Mouse (Mus musculus): ENCODE measurements around the gene Agbl4.

The Agbl4 gene

DNA sequence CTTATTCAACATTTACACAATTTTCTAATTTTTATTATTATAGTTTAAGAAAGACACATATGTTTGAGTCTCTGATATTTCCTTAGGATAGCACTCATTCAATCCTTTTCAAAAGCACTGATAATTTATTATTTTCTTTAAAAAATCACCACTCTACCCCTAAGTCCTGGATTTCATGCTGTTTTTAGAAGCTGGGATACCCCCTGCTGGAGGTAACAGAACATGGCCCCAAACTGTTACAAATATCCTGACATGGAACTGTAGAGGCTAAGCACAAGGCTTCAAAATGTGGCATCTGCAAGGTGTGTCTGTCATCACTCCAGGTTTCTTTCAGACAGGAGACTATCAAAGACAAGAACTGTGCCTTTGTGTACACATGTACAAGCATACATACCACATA lies 859.5 kb downstream of the Agbl4 start:
- no peak for DNase-seq (ENCODE audit: low read depth, low spot score)

DNA sequence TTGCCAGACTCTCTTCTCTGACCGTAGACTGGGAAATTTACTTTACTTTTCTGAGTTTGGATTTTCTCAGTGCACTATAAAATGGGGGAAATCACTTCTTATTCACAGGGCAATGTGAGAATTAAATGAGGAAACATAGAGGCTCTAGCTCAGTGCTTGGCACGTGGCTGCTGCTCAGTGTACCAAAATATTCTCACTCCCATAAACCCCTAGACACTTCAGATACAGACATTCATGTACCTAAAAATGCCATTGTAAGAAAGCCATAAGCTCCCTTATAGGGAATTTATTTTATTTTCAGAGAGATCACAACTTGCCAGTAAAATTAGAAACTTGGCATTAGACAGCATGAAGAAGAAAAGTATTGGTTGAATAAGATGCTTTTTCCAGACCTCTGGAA lies 883.5 kb downstream of the Agbl4 start:
- no peak for DNase-seq (ENCODE audit: low read depth, low spot score)

DNA sequence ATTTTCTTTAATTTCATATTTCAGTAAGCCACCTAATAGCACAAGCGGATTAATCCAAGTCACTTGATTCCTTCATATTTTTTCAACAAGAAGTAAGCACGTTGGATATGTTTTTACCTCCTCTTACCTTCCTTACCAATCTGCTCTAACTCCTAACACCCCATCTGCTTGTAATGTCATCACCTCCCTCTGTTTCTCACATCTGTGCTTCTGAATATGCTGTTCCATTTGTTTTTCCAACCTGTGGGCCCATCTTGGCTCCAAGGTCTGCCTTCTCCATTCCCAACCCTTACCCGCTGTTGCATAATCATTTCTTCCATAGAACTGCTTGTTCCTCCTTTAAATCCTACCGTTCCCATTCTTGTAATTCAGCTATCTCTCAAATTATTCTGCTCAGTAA lies 884.4 kb downstream of the Agbl4 start:
- DNase-seq (ENCODE audit: low read depth, low spot score), result no peak

DNA sequence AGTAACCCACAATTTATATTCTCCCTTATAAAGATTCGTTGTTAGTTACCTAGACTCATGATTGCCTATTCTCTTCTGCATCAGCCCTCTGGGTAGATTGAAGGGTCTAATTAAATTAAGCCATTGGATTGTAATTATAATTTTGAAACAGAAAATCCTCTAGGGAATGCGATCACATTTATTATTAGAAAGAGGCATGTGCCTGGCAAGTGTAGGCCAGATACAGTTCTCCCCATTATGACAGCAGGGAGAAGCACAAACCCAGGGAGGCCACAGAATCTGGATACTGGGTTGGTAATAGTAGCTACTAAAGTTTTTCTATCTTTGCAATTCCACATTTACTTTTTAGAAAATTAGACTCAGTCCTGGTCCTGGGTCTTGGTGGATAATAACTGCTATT lies 887.2 kb downstream of the Agbl4 start:
- DNase-seq (ENCODE audit: low read depth, low spot score), result no peak

DNA sequence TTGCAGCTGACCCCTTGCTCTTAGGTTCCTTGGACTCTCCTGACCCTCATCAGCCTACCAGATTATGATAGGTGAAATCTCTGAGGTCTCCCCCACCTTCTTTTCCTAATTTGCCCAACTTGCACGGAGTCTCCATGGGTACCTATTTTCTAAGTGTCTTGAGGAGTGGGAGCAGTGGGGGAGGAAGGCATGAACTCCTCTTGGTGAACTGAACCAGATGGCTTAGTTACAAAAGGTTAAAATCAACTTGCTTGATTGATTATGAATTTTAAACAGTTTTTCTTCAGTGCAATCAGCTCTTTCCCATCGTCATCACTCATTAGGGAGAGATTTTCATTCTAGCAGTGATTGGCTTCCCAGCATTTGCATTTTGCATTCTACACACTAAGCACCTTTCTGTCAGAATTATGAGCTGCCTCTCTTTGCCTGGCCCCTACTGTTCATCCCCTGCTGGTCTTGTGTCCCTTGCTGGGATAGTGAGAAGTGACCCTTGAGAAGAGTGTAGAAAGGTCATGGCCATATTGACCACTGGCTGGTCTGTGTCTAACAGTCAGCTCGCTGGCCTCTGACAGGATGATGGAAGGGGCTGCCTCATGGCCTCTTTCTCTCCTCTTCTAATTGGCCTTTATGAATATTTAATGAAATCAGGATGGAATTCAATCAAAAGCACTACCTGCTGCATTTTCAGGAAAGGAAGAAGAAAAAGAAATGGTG lies 897.2 kb downstream of the Agbl4 start:
- no peak for DNase-seq (ENCODE audit: low read depth, low spot score)

DNA sequence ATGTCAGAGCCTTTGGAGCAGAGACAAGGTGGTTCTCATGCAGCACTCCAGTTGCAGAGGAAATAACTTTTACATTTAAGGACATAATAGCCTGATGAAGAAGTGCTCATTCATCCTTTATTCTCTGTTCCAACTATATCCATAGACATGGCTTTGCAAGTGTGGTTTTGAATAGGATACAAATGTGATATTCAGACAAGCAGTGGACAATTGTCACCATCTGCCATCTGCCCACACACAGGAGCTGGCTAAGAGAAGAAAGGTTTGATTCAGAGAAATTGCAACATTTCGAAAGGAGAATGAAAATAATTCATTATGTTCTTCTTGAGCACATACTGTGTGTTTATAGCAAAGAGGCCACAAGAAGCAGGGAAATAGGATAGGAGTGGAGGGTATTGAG lies 909.1 kb downstream of the Agbl4 start:
- no peak for DNase-seq (ENCODE audit: low read depth, low spot score)

DNA sequence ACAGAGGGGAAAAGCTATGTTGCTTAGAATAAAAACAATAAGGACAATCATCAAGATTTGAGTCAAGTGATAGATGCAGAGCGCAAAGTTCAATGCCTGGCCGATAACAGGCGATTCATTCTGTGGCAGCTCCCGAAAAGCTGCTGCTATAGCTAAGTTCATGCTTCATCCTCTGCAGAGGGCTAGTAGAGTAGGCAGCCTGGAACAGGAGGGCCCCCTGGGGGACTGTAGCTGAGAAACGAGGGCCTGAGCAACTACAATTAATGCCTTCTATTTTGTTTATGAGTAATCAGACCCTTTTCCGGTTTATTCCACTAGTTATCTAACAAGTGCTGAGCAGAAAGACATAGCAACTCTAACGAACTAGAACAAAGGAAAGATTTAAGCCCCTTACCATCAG lies 909.7 kb downstream of the Agbl4 start:
- no peak for DNase-seq (ENCODE audit: low read depth, low spot score)

DNA sequence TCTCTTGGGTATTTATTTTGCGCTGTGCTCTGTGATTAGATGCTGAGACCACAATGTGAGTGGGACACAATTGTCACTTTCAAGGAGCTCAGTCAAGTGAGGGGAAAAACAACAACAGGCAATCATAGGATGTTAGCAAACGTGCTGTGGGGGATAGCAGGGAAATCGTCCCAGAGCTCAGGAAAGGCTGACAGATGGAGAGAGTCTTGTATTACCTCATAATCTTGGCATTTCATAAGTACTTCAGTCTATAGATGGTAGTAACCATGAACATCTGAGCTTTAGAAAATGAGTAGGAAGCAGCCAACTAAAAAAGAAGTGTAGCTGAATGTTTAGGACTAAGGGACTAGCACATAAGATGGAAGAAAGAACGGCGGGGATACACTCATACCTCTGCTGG lies 910.2 kb downstream of the Agbl4 start:
- DNase-seq (ENCODE audit: low read depth, low spot score), result no peak

DNA sequence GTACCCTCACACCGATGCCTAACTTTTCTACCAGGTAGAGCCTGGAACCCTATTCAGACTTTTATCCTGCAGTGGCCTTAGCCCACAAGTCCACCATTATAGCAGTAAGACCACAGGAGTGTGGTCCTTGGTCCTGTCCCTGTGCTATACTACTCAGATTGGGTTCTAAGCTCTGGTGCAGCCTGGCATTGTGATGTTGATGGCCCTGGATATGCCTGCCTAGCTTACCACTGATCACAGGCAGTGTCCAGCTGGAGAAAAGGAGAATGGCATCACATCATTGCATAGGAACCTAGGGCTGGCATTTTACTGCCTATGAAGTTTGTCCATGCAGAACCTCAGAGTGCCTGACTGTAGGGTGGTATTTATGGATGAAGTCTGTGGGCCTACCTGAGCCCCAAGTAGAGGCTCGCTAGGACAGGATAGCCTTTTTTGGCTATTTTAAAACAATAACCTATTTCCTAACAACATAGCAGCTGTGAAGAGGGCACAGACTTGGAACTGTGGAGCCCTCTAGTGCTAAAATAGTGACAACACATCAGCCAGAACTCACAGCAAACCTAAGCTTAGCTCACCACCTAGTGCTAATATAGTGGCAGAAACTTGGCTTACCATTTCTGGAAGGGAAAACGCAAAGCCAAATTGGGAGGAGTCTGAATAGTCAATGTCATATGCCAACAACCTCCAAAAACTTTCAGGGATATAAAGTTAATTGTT lies 911.3 kb downstream of the Agbl4 start:
- DNase-seq (ENCODE audit: low read depth, low spot score), result peak; percentile 5

DNA sequence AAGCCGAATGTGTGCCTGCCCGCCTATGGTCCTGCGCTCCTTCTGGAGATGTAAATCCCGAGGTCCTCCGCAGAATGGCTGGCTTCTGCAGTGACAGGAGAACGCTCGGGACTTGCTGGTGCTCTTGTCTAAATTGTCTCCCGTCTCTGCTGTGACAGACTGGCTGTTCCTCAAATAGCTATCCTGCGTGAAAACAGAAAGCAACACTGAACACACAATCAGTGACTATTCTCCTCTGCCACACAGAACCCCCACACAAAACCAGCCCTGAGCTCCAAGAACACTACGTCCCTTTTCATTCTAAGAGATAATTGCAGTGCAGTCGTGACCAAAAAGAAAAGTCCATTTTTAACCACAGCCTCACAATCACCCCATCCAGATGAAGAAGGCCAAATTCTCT lies 929.6 kb downstream of the Agbl4 start:
- no peak for DNase-seq (ENCODE audit: low read depth, low spot score)

DNA sequence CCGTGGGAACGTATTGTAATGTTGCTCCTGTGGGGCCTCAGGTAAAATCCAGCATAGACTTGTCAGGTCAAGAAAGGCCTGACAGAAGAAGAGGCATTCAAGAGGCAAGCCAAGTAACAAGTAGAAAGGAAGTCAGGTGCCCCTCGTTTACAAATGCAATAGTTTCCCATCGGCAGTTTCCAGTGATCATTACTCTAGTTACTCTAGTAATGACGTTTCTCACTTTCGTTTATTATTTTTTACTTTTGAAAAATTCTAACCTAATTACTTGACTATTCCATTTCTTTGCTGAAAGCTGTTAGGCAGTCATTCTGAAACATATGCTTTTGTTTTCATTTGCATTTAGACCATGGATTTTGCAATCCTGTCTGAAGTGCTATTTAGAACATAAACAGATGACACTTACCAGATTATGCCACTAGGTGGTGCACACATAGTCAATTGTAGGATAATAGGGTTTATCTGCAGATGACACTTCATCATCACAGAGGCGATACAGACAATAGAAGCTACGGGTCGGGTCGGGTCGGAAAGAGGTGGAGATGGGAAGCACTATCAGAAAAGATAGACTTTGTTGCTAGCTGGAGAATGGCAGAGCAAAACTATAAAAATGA lies 930.4 kb downstream of the Agbl4 start:
- peak; percentile 8 for DNase-seq (ENCODE audit: low read depth, low spot score)

DNA sequence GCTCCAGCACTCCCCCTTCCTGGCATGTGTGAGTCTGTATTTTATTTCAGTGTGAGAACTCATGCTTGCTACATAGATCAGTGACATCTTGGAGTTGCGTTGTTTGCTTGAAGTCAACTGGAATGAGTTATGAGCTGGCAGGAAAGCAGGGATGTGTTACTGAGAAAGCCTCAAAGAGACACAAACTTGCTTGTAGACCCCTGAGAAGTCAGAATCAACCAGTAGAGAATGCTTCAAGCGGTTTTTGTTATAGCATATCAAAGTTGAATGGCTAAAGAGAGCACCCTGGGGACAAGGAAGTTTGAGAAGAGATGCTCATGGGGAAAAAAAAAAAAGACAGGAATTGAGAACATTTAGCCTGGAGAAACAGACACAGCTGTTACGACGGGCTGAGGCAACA lies 932.0 kb downstream of the Agbl4 start:
- no peak for DNase-seq (ENCODE audit: low read depth, low spot score)

DNA sequence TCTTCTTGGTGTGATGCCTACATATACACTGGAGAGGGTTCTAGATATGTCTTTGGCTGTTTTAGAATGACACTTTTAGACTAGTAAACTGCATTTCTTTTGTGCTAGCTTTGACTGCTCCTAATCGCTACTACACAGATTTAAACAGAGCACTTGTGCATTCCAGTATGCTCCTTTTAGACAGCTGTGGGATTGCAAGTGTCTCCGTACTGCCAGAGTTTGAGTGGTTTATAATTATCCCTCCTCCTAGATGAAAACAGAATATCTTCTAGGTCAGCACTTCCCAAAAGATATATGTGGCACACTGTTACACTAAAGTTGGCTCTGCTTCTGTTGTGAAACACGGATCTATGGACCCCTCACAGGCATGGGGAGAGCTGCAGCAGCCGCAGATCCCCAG lies 935.4 kb downstream of the Agbl4 start:
- DNase-seq (ENCODE audit: low read depth, low spot score), result no peak

DNA sequence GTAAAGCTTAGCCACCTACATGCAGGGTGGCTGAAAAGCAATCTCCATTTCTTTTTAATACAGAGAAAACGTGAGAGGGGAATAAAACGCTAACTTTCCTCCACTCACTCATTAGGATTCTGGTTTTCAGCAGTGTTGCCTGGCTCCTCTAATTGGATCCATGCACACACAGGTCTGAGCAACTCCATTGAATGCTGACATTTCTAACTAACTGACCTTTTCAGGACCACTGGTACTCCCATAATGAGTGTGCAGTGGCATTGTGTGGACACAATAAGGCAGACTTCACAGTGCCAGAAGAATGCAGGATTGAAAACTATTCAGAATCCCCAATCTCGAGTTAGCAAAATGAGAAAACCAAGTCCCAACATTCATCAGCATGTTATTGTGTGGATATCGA lies 952.5 kb downstream of the Agbl4 start:
- DNase-seq (ENCODE audit: low read depth, low spot score), result no peak

DNA sequence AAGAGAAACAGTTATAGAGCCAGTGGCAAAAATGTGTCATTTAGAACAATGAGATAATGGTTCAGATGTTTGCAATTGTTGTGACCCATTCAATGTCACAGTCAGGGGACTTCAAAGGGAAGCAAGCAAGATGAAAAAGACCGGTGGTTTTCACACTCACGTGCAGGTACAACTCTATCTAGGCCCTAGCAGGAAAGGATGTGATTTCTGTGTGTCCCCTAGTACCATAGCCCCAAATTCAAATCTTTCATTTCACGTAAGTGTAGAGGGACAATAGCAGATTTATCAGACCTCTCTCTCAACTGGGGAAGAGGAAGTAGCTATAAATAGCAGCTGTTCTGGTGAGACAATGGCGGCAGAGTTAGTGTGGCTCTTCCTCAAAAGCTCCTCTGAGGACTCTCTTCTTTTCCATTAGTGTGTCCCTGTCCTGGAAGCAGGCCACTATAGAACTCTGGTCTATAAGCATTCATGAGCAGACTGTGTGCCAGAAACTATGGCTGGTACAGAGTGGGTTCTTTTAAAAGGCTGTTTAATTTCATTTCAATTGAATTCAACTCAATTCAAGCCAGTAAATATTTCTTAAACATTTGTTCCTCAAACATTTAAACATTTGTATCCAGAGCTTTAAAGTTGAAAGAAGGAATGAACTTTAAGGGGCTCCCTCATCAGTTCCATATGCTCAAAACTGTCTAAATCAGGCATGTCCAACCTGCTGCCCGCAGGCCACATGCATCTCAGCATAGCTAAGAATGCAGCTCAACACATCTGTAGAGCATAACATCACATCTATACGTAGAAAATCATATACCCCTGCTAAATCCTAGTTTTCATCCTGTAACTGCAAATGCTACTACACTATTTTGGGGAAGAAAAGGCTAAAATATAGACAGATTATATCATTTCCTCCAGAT lies 953.4 kb downstream of the Agbl4 start:
- DNase-seq (ENCODE audit: low read depth, low spot score), result no peak

DNA sequence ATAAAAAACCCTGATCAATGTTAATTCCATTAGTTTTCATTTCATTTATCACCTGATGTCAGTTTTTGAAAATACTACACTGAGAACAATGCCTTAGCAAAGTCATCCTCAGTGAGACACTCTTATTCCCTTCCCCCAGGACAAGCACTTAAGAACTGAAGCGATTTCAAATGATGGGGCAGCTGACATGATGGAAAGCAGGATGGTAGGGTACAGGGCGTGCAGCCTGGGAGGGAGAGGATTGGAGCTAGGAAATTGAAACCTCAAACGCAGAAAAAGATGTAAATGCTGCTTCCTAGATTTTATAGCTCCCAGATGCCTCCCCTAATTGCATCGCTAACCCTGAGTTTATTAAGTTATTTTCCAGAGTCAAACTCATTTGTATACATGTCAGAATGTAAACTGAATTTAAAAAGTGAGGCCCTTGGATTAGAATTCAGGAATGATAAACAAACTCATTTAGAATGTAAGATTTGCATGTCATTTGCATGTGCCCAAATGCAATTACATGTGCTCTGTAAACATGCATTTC lies 959.2 kb downstream of the Agbl4 start:
- no peak for DNase-seq (ENCODE audit: low read depth, low spot score)

DNA sequence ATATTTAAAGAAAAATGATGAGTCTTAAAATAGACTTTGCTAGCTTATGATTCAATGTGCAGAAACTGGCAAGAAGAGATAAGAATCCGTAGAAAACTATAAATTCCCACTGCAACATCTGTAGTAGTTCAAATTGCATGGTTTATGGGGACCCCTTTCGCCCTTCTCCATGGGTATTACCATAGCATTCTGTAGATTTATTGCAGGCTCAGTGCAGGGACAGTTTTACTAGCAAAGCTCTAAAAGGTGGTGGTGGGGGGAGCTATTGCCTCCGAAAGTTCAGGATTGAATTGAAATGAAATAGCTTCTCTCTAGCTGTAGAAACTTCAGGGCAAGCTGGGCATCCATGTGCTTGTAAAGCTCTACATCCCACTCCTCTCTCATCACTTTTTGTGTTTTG lies 959.7 kb downstream of the Agbl4 start:
- no peak for DNase-seq (ENCODE audit: low read depth, low spot score)

DNA sequence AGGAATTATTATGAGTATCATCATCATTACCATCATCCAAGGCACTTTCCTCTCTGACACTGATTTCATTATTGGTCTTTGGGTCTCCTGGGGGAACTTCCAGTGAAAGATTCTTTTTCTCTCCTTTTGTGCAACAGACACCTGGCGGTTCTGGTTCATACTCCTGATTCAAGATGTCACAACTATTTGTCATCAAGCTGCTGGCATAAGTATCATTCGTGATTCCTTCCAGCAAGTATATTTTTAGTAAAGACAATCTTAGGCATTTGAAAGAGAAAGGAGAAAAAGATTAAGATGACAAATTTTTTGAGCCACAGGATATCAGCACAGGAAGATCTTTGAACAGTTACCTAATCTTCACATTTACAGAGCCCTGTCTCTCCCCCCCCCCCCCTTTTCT lies 966.7 kb downstream of the Agbl4 start:
- DNase-seq (ENCODE audit: low read depth, low spot score), result no peak

DNA sequence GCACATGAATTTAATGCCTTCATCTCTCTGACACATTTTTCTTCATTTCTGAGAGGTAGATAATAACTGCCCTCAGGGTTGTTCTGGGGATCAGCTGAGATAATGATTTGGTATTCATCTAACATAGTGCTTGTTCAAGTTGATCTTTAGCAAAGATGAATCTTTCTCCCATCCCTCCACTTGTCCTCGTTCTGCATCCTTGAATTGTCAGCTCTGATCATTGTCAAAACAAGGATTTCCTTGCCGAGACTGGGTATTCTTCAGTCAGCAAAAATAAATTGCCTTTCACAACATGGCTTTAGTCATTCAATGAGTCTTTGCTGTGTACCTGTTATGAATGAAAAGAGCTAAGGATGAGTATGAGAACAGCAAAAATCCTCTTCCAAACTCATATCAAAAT lies 970.3 kb downstream of the Agbl4 start:
- DNase-seq (ENCODE audit: low read depth, low spot score), result no peak

DNA sequence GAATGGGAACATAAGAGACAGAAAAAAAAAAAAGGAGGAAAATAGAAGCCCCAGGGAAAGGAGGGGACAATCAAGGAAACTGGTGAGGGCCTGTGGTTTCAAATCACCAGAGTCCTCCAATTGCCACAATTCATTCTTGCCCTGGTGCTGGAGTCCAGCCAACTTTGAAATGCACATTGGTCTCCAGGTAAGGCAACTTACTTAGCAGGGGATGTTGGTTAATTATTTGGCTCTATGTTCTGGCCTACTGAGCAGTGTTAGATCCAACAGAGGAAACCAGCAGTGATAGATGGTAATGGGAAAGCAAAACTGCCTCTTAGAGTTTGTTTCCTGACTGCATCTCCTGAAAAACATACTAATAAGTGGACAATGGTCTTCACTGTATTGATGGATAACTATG lies 979.7 kb downstream of the Agbl4 start:
- no peak for DNase-seq (ENCODE audit: low read depth, low spot score)

DNA sequence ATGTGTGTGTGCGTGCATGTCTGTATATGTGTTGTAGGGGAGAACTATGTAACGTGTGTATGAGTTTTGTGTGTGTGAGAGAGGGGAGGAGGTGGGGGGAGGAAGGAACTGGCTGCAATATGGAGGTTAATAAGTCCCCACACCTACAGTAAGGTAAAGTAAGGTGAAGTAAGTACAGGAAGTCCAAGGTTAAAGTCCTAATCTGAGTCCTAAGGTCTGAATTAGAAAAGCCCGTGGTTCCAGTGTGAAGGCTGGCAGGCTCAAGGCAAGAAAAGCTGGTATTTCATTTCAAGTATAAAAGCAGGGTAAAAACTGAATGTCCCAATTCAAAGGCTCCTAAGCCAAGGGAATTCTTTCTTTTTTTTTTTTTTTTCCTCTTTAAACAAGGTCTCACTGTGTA lies 980.6 kb downstream of the Agbl4 start:
- no peak for DNase-seq (ENCODE audit: low read depth, low spot score)

DNA sequence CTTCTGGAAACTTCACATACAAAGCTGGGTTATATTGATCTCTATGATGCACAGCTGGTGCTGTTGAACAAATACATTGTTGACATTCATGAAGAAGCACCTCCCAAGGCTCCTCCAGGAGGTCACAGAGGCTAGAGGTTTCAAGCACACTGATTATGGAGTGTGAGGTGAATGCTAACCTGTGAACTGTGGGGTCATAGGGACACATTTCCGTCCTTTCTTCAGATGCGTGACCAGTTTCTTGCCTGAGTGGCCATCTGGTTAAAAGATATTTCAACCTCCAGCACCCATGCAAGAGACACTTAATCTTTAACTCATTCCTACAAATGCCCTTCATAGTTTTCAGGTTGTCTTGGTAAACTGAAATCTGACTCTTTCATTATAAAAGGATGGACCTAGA lies 985.6 kb downstream of the Agbl4 start:
- no peak for DNase-seq (ENCODE audit: low read depth, low spot score)

Data from CD4-positive helper T cell, adult 2 months (primary cell).